Mouse (Mus musculus): ENCODE results near the gene Mkrn1. TPM values are rescaled to one million over a fixed set of nuclear protein-coding genes. Genes with fewer than 3 reads are reported as not detected.
"Not testable (repeated sequence)": the region's sequence is repeated elsewhere in the genome, so short reads cannot be mapped to it uniquely, and the experiment has no call there.

Gene Mkrn1
- polyA plus RNA-seq, 1 experiment: 111 TPM

DNA sequence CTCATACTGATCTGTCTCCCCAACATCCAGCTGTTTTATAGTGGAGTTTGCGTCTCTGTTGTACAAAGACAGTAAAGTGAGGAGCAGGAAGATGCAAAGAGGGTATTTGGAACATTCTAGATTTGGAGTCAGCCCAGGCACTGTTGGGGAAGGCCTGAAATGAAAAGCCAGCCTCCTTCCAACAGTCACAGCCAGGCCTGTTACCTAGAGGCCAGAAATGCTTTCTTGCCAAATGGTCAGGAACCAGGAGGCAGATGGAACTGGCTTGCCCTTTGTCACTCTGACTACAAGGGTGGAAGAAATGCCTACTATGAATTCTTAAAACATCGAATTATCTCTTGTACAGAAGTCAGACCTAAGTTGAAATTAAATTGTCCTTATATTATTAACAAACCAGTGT, 30.3 kb downstream of the Mkrn1 start:
- 92% methylated on average over 2 of the region's 2 CpGs for WGBS
- DNase-seq (ENCODE audit: low read depth, low spot score): no peak

DNA sequence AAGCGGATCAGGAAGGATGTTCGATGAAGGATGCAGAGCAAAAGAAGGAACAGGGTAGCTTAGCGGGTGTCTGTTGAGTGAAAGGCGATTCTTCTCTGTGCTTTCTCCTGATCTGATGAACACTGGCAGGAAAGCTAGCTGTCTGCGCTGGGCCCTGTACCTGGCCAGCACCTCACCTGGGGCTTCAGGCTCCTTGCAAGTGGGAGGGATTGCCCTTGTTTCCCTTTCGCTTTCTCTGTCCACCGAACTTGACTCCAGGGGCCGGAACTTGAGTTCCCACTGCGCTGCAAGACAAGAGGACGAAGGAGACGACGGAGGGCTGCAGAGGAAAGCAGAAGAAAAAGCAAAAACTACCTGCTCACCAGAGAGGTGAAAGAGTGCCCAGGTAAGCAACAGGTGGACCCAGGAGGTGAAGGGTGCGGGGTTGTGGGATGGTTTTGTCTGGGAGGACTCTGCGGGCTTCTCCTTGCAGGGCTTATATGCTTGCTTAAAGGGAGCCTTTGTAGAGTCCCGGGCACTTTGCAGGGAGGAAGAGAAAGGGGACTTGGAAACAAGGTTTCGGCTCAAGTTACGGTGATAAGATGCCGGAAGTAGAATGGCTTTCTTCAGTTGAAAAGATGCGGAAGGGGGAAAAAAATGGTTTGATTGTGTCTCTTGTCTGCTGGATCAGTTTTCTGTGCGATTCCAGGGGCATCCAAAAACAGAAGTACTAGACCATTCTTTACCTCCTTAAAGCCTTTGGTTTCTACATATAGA, 39.0 kb downstream of the Mkrn1 start, which contains the start of gene Rab19:
Gene Rab19, plus strand, starts transcription at position 51 of the 756 bp plus-strand sequence.
- peak; percentile 63 for DNase-seq (ENCODE audit: low read depth, low spot score)
- 3% methylated on average over 20 of the region's 20 CpGs for WGBS

DNA sequence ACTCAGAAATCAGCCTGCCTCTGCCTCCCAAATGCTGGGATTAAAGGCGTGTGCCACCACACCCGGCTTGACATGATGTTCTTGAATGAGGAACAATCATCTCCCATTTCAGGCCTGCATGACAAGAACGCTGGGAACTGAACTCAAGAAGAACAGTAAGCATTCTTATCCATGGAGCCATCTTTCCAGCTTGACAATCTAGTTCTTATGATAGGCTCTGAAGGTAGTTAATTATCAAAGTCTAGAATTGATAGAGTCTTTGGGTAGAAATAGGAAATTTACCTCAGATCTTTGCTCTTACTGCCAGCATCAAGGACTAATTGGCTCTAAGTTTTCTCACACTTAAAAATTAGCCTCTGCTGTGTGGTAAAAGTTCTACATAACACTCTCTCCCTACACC, 40.0 kb downstream of the Mkrn1 start:
- DNase-seq (ENCODE audit: low read depth, low spot score): no peak
- WGBS: 83% methylated on average over 3 of the region's 3 CpGs

DNA sequence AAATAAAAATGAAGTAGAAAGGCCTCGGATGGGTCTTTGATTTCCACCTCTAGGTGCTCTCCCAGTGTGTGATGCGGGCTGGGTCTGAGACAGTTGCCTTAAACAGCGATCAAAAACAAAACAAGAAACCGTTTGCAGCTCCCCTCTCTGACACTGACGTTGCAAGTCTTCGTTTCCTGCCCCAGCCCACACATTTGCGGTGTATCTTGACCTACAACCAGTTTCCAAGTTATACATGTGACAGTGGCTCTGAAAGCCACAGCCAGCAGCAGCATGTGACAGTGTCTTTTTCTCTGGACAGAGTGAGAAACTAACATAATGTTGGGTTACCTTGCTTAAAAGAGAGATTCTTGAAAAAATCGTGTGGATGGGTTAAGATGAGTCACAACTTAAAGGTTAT, 40.5 kb downstream of the Mkrn1 start:
- DNase-seq (ENCODE audit: low read depth, low spot score): no peak
- 78% methylated on average over 8 of the region's 8 CpGs for WGBS

DNA sequence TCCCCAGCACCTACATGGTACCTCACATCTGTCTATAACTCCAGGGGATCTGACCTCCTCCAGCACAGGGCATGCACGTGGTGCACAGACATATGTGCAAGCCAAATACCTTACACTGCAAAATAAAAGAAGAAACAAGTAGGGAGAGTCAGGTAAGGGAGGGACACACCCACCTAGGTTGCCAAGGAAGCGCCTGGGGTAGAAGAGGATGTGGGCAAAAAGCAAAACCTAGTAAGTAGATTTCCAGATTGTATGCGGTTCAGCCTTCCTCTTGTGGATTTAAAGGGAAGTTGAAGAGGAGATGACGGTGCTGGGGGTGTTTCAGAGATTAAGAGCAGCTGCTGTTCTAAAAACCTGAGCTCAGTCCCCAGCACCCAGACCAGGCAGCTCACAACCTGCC, 41.0 kb downstream of the Mkrn1 start:
- 42% methylated on average over 4 of the region's 4 CpGs for WGBS
- DNase-seq (ENCODE audit: low read depth, low spot score): no peak

DNA sequence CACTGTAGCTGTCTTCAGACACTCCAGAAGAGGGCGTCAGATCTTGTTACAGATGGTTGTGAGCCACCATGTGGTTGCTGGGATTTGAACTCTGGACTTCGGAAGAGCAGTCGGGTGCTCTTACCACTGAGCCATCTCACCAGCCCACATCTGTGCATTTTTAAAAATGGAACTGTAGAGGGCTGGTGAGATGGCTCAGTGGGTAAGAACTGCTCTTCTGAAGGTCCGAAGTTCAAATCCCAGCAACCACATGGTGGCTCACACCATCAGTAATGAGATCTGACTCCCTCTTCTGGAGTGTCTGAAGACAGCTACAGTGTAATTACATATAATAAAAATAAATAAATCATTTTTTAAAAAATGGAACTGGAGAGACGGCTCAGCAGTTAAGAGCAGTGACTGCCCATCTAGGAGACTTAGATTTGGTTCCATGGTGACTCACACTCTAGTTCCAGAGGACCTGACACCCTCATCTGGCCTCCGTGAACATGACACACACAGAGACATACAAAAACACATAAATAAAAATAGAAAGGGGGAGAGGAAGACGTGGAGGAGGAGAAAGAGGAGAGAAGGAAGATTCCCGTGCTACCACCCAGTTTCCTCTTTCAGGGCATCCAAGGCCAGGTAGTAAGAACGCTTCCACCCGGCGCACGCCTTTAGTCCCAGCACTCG, 42.0 kb downstream of the Mkrn1 start:
- DNase-seq (ENCODE audit: low read depth, low spot score): not testable (repeated sequence)
- 69% methylated on average over 13 of the region's 13 CpGs for WGBS

DNA sequence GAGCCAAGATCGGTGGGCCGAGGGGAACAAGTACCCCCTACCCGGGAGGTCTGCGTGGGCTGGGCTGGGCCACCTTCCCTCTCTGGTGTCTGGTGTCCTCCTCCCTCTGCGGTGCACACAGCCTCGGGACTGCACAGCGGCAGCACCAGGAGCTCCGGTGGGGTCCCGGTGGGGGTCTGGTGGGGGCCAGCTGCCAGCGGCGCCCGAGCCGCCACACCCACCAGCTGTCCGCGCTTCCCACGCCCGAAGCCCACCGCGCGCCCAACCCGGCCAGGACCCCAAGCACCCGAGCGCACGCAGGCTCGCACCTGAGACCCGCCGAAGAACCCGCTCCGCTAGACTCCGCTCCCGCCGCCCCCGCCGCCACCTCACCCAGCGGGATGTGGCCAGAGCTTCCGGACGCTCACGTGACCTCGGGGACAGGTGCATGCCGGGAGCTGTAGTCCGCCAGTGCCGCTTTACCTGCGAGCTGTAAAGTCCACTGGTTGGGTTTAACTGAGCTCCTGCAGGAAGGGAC, 42.9 kb downstream of the Mkrn1 start, which contains the start of gene Slc37a3:
Gene Slc37a3, minus strand, starts transcription at position 365 of the 517 bp plus-strand sequence.
- DNase-seq (ENCODE audit: low read depth, low spot score): peak; percentile 78
- WGBS: under 1% methylated on average over 41 of the region's 43 CpGs

DNA sequence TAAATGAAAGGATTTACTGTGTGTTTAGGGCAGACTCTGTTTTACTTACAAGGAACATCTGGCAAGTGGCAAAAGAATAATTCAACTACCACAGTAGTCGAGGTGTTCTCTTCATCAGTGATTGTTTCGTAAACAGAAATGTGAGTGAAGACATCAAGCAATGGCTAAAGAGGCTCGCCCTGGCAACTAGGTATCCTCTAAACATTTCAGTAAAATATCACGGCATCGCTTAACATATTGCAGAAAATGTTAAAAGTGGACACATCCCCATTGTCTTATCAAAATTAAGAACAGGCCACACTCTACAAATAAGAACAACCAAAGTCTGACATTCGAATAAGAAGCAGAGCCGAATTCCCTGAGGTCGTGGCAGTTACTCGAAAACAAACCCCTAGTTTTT, 43.5 kb downstream of the Mkrn1 start:
- 8% methylated on average over 9 of the region's 9 CpGs for WGBS
- no peak for DNase-seq (ENCODE audit: low read depth, low spot score)

DNA sequence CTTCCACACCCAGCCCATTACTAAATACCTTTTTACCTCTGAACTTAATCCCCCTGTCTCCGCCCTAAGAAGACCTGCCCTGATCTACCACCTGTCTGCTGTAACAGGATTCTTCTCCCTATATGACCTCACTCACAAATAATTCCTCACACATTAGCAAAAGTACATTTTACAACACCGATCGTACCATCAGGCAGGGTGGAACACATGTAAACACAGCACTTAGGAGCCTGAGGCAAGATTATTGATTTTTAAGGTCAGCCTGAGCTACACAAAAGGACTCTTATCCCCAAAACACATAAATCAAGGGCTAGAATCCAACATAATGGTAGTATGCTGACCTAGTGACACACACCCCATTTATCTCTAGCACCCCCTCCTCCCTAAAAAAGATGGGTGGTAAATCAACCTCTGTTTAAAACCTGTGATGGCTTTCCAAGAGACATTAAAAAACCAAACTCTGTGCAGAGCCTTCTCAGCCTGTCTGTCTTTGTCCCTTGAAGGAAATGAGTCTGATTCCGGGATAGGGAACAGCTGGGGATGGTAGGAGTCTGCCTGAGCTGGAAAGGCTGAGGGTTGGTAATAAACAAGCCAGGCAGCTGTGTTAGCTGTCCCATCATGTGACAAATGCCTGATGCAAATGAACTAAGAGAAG, 46.8 kb downstream of the Mkrn1 start:
- WGBS: 42% methylated on average over 4 of the region's 4 CpGs
- DNase-seq (ENCODE audit: low read depth, low spot score): no peak

DNA sequence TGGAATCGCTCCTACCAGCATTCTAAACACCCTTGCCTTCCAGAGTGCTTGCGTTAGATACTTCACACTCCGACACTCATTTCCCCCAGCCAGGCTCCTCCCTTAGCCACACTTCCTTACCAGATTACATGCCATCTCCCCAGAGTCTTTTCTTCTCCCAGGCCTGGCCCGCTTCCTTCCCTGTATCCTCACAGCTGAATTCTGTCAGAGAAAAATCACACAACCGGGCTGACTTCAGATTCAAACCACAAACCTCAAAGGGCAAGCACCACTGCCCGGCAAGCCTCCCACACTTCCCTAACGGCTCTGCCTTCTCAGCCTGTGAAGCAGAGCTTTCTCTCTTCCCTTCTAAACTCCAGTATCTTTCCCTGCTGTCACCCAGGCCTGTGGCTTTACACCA, 47.5 kb downstream of the Mkrn1 start:
- no peak for DNase-seq (ENCODE audit: low read depth, low spot score)
- 42% methylated on average over 7 of the region's 7 CpGs for WGBS

DNA sequence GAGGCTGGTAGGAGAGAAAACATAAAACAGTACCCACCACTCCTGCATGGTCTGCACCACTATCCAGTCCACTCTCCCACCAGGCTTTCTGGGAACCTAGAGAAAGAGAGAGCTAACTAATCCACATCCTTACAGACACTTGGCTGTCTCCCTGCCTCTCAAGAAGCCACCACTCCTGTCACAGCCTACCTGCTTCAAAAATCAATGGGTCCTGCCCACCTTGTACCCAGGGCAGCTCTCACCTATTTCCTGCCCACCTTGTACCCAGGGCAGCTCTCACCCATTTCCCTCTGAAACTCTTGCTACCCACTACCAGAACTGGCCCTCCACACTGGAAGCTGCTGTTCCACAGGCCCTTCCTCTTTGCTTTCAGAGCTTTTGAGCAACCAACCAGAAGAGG, 48.2 kb downstream of the Mkrn1 start:
- DNase-seq (ENCODE audit: low read depth, low spot score): no peak

DNA sequence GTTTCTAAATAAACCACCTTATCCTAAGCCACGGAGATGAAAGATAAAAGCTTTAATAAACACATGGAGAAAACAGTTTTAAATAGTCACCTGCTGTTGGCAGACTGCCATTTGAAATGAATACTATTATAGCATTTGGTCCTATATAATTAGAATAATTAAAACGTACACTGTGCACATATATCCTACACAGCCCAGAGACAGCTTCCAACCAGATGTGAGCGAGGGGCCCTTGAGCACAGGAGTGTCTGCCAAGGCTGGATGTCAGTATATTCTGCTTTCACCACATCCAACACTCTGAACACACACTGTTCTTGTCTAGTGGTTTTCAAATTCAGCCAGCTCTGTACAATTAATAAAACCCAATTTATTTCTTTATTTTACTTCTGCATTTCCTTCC, 50.6 kb downstream of the Mkrn1 start:
- no peak for DNase-seq (ENCODE audit: low read depth, low spot score)
- WGBS: 68% methylated on average over 3 of the region's 3 CpGs

DNA sequence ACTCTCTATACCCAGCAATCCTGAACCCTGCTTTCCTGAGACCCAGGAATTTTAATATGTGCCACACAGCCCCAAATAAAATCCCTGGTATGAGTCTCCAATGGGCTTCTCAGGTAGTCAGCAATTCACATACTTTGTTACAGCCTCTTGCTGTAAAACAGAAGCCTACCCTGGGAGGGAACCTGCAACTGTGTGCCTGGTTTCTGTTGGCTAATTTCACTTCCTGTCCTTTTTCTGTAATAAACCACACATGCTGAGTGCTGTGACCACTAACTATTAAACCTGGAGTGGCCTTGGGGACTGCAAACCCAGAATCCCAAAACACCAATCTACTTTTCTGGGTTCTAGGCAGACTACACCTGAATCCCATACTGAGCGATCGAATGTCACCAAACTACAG, 57.6 kb downstream of the Mkrn1 start:
- 100% methylated on average over 2 of the region's 2 CpGs for WGBS
- no peak for DNase-seq (ENCODE audit: low read depth, low spot score)

DNA sequence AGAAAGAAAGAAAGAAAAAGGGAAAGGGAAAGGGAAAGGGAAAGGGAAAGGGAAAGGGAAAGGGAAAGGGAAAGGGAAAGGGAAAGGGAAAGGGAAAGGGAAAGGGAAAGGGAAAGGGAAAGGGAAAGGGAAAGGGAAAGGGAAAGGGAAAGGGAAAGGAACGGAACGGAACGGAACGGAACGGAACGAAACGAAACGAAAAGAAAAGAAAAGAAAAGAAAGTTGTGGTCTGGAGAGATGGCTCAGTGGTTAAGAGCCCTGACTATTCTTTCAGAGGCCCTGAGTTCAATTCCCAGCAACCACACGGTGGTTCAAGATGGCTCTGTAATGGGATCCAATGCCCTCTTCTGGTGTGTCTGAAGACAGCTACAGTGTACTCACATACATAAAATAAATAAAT, 61.1 kb downstream of the Mkrn1 start:
- not testable (repeated sequence) for DNase-seq (ENCODE audit: low read depth, low spot score)
- WGBS: 97% methylated on average over 9 of the region's 9 CpGs

DNA sequence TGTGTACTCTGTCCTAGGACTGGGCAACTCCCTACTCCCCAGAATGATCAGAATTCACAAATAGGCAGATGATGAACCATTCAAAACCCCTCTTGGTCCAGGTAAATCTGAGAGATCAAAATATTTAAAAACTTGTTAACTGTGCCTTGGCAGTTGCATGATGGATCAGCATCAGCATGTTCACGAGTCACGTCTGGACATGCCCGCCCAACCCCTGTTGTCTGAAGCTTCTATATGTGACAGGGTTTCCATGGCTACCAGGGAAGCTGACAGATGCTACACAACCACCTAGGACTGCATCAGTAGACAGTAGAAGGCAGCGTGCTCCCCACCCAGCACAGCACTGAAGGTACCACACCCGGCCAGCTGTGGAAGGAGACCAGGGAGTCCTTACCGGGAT, 71.3 kb downstream of the Mkrn1 start:
- DNase-seq (ENCODE audit: low read depth, low spot score): no peak
- 92% methylated on average over 6 of the region's 6 CpGs for WGBS

DNA sequence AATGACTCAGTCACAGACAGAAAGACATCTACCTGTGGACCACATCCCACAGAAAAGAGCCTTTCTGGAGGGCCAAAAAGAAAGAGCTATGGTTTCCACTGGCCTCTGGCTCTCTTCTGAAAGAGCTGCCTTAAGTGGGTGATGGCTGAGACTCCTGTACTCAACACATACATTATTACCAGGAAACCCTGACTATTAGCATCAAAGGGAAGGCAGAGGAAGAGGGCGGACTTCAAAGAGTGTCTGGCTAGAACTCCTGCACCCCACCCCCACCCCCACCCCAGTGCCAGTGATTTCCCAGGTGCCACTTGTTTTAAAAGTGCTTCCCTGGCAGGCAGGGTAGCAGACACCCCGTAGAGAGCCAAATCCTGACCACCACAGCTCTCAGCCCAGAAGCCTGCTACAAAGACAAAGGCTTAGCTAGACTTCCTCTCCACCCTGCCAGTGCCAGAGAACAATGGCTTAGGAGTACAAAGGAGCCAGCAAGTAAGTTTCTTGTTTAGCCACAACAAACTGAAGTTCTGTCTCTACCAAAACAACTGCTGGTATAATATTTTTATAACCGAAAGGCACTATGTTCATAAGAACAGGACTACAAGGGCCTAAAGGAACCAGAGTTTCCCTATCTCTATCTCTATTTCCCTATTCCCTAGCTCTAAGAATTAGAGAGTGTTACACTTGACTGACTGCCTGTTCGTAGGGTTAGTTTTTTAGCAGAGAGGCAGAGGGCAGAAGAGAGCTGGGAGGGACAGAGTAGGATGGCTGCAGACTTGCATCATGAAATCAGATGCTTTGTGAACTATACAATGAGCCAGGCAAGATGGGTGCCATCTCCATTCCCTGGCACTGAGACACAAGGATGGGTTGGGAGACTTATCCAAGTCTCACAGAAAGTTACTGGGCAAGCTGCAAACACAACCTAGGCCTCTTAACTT, 72.1 kb downstream of the Mkrn1 start:
- WGBS: 82% methylated on average over 4 of the region's 4 CpGs
- no peak for DNase-seq (ENCODE audit: low read depth, low spot score)
